Mouse (Mus musculus) intestine, postnatal 0 days (tissue): ENCODE data around the gene Wipi1. TPM values are rescaled to one million over a fixed set of nuclear protein-coding genes. Genes with fewer than 3 reads are reported as not detected.

Experiments
- ATAC-seq: fragments of 200-750 bp; cut with Nextera tagmentation; 2 replicates; pipeline ENCODE4 v1.8.0; 2017; ENCODE audit warnings: mild to moderate bottlenecking, moderate TSS enrichment, moderate library complexity
- H3K27ac ChIP-seq: fragments of 300-500 bp; sonication (generic); 2 replicates; pipeline ENCODE4 v1.5.1; 2014; ENCODE audit warnings: mild to moderate bottlenecking, low read depth, low read length, moderate library complexity
- H3K27me3 ChIP-seq: fragments of 300-500 bp; sonication (generic); replicated peaks from 2 replicates; pipeline ENCODE4 v1.6.1; 2014; ENCODE audit warnings: low read length, mixed read lengths; ENCODE audit not compliant: control insufficient read depth, insufficient read depth
- H3K36me3 ChIP-seq: fragments of 300-500 bp; sonication (generic); 2 replicates; pipeline ENCODE4 v1.6.1; 2014; ENCODE audit warnings: mild to moderate bottlenecking, moderate library complexity; ENCODE audit not compliant: control insufficient read depth, insufficient read depth
- H3K4me1 ChIP-seq: fragments of 300-500 bp; sonication (generic); replicated peaks from 2 replicates; pipeline ENCODE4 v1.6.1; 2014; ENCODE audit warnings: antibody characterized with exemption, low read length, mixed read lengths; ENCODE audit not compliant: control insufficient read depth, insufficient read depth
- H3K4me2 ChIP-seq: fragments of 300-500 bp; sonication (generic); replicated peaks from 2 replicates; pipeline ENCODE4 v1.6.1; 2014; ENCODE audit warnings: low read depth, mild to moderate bottlenecking, moderate library complexity
- H3K4me3 ChIP-seq: fragments of 300-500 bp; sonication (generic); 2 replicates; pipeline ENCODE4 v1.5.1; 2014; ENCODE audit warnings: low read depth, low read length
- H3K9ac ChIP-seq: fragments of 300-500 bp; sonication (generic); 2 replicates; pipeline ENCODE4 v1.6.1; 2014; ENCODE audit warnings: mild to moderate bottlenecking, low read depth, low read length
- H3K9me3 ChIP-seq: fragments of 300-500 bp; sonication (generic); 2 replicates; pipeline ENCODE4 v1.6.1; 2016; ENCODE audit warnings: mixed run types; ENCODE audit not compliant: control insufficient read depth
- CTCF ChIP-seq: sonication (generic); IDR thresholded peaks from 2 replicates; pipeline ENCODE4 v1.5.1; 2016; ENCODE audit warnings: low read depth, mild to moderate bottlenecking, control low read depth, antibody characterized with exemption, moderate library complexity
- WGBS: fragments of 180-500 bp; shearing (Covaris S2); extraction: QIAGEN DNeasy Blood & Tissue Kit; methylation state at CpG from one replicate; pipeline ENCODE4 v1.1.7; 2014; 5-methylcytosine and 5-hydroxymethylcytosine counted together
- polyA plus RNA-seq: library from polyadenylated mRNA; unstranded; fragments of >200 nt; fragmentation: Nextera tagmentation; extraction: Ambion mirVana; gene quantifications from 2 replicates; pipeline ENCODE4 v1.2.1, GENCODE M21; 2015

The Wipi1 gene
- polyA plus RNA-seq, 1 experiment from 2014 or later, result 28.2 TPM

GRCm38 (mm10) chr11:109587019-109587418 is 24.7 kb downstream of the Wipi1 start:
- ATAC-seq, result peak; percentile 23; the same call in 1 of the 2 replicates
- no peak for TF ChIP-seq CTCF
- H3K4me1 ChIP-seq, result no peaks in the 10 kb centered on the region; the same call in 1 of the 2 replicates
- WGBS, result 18% methylated on average over 13 of the region's 13 CpGs
- peak overlapping the region; percentile 2; the same call in 1 of the 2 replicates for H3K4me3 ChIP-seq
- H3K27me3 ChIP-seq, result no peaks in the 10 kb centered on the region
- H3K9ac ChIP-seq, result no peak overlapping the region
- peaks cover 20% of the 10 kb centered on the region for H3K36me3 ChIP-seq
- peak overlapping the region; percentile 90 for H3K27ac ChIP-seq
- no peaks in the 10 kb centered on the region for H3K9me3 ChIP-seq
- H3K4me2 ChIP-seq, result peak overlapping the region; percentile 54

GRCm38 (mm10) chr11:109586424-109586823 is 25.3 kb downstream of the Wipi1 start:
- H3K9me3 ChIP-seq, result no peaks in the 10 kb centered on the region
- 41% methylated on average over 2 of the region's 2 CpGs for WGBS
- H3K36me3 ChIP-seq, result peaks cover 23% of the 10 kb centered on the region
- H3K4me2 ChIP-seq, result peak overlapping the region; percentile 54; the same call in 1 of the 2 replicates
- H3K4me1 ChIP-seq, result no peaks in the 10 kb centered on the region; the same call in 1 of the 2 replicates
- no peak overlapping the region for H3K9ac ChIP-seq
- TF ChIP-seq CTCF, result no peak
- H3K27me3 ChIP-seq, result no peaks in the 10 kb centered on the region
- no peak overlapping the region for H3K27ac ChIP-seq
- no peak overlapping the region for H3K4me3 ChIP-seq
- no peak for ATAC-seq

GRCm38 (mm10) chr11:109584843-109585713 is 26.7 kb downstream of the Wipi1 start:
- H3K9ac ChIP-seq, result no peak overlapping the region
- no peaks in the 10 kb centered on the region for H3K9me3 ChIP-seq
- no peak overlapping the region for H3K4me3 ChIP-seq
- peaks cover 32% of the 10 kb centered on the region for H3K36me3 ChIP-seq
- ATAC-seq, result no peak
- H3K4me1 ChIP-seq, result no peaks in the 10 kb centered on the region; the same call in 1 of the 2 replicates
- no peak overlapping the region for H3K4me2 ChIP-seq
- peak; percentile 99 for TF ChIP-seq CTCF
- no peaks in the 10 kb centered on the region for H3K27me3 ChIP-seq
- no peak overlapping the region for H3K27ac ChIP-seq
- 41% methylated on average over 11 of the region's 11 CpGs for whole genome bisulfite sequencing

GRCm38 (mm10) chr11:109583986-109584385 is 27.8 kb downstream of the Wipi1 start:
- Histone ChIP-seq H3K9me3 (no peaks in the 10 kb centered on the region), H3K4me3 (no peak overlapping the region), H3K4me2 (no peak overlapping the region), H3K4me1 (no peaks in the 10 kb centered on the region; the same call in 1 of the 2 replicates), H3K27ac (no peak overlapping the region), H3K9ac (no peak overlapping the region), H3K36me3 (peaks cover 37% of the 10 kb centered on the region), H3K27me3 (no peaks in the 10 kb centered on the region)
- TF ChIP-seq CTCF, result 0 out of 2 replicates have a peak, but pooled peaks have one; percentile 22
- ATAC-seq, result no peak
- WGBS, result 63% methylated on average over 14 of the region's 14 CpGs

- WGBS, result 95% methylated on average over 9 of the region's 9 CpGs
Measured at GRCm38 (mm10) chr11:109579999-109580398, 31.8 kb downstream of the Wipi1 start.

GRCm38 (mm10) chr11:109578536-109578935 is 33.2 kb downstream of the Wipi1 start:
- no peak overlapping the region for H3K9ac ChIP-seq
- H3K4me1 ChIP-seq, result no peaks in the 10 kb centered on the region
- H3K27me3 ChIP-seq, result no peaks in the 10 kb centered on the region
- no peak for ATAC-seq
- no peak overlapping the region for H3K4me3 ChIP-seq
- H3K27ac ChIP-seq, result no peak overlapping the region
- no peaks in the 10 kb centered on the region for H3K9me3 ChIP-seq
- 73% methylated on average over 3 of the region's 3 CpGs for WGBS
- H3K36me3 ChIP-seq, result peaks cover 49% of the 10 kb centered on the region
- no peak for TF ChIP-seq CTCF
- H3K4me2 ChIP-seq, result no peak overlapping the region

More at GRCm38 (mm10) chr11:109579999-109580398, 31.8 kb downstream of the Wipi1 start:
- no peak overlapping the region for H3K9ac ChIP-seq
- no peak overlapping the region for H3K4me2 ChIP-seq
- H3K36me3 ChIP-seq, result peaks cover 54% of the 10 kb centered on the region
- no peaks in the 10 kb centered on the region for H3K4me1 ChIP-seq
- H3K4me3 ChIP-seq, result no peak overlapping the region
- H3K27me3 ChIP-seq, result no peaks in the 10 kb centered on the region
- no peak for TF ChIP-seq CTCF
- no peak for ATAC-seq
- no peak overlapping the region for H3K27ac ChIP-seq
- no peaks in the 10 kb centered on the region for H3K9me3 ChIP-seq
